In genomic region chr12:73382290-73383178, GRCm38 (mm10) we compare ENCODE assay signal across 10 mouse cellular contexts.
DNase-seq lines count a peak whose midpoint lies in the region; ATAC-seq and TF ChIP-seq lines count a peak whose summit lies in the region.
"Had no signal": no experiment of that assay in that cellular context is flagged by ENCODE, and none has a peak within 500 bp of the region (broad histone marks: within the 10 kb centered on the region; RNA-seq: fewer than 3 reads in every experiment).

No protein-coding gene starts in this region.

- H3K4me2 ChIP-seq in heart, embryonic 14.5 days (ENCODE audit: low read length), result no peak overlapping the region

- H3K27ac ChIP-seq in heart, embryonic 14.5 days (replicated peaks in 1 of 2; ENCODE audit: control insufficient read depth in 1 of 2, insufficient read depth in 1 of 2, low read depth in 2 of 2, low read length in 2 of 2), result peak overlapping the region; percentile 71 to 83; a peak in 3 of 4 replicates
- H3K27ac ChIP-seq in heart, adult 2 months, result no peak overlapping the region; the same call in 1 of the 2 replicates

- no peaks in the 10 kb centered on the region for H3K79me2 ChIP-seq in heart, adult 2 months (replicated peaks; ENCODE audit: control insufficient read depth, insufficient read depth, low read length)

- no peak for DNase-seq in heart, adult 2 months
- peak; percentile 7 to 25 for DNase-seq in spleen, postnatal 36 days (ENCODE audit: low spot score in 2 of 2)
- DNase-seq in spleen, postnatal 4 days (ENCODE audit: low spot score in 2 of 2), result no peak
- DNase-seq in thymus, postnatal 36 days, result peak; percentile 75 to 88
- DNase-seq in layer of hippocampus, adult 18-20 months (ENCODE audit: low spot score in 2 of 2), result no peak
- DNase-seq in adrenal gland, postnatal 10 days, result no peak
- DNase-seq: liver, postnatal 0 days had no signal

- H3K9ac ChIP-seq in heart, embryonic 14.5 days (ENCODE audit: low read length), result peak overlapping the region; percentile 1; the same call in 1 of the 2 replicates
- H3K9ac ChIP-seq in heart, adult 2 months (ENCODE audit: low read depth, low read length), result no peak overlapping the region
- H3K9ac ChIP-seq: liver, postnatal 0 days had no signal

- no peak for TF ChIP-seq CTCF in heart, adult 2 months (IDR thresholded peaks at IDR 0.05)

- H3K36me3 ChIP-seq in heart, embryonic 14.5 days (ENCODE audit: control insufficient read depth, insufficient read depth, low read length), result no peaks in the 10 kb centered on the region
- no peaks in the 10 kb centered on the region for H3K36me3 ChIP-seq in heart, adult 2 months (ENCODE audit: control insufficient read depth, insufficient read depth, low read length)
- H3K36me3 ChIP-seq: G1E had no signal

- WGBS in heart, embryonic 14.5 days, result 72% methylated on average over 12 of the region's 12 CpGs
- 84% methylated on average over 12 of the region's 12 CpGs for WGBS in heart, adult 2 months

- H3K4me3 ChIP-seq in heart, embryonic 14.5 days (ENCODE audit: control insufficient read depth in 1 of 2, insufficient read depth in 1 of 2, low read depth in 1 of 2, low read length in 2 of 2), result no peak overlapping the region
- H3K4me3 ChIP-seq in heart, adult 2 months, result no peak overlapping the region

- H3K27me3 ChIP-seq in heart, embryonic 14.5 days (ENCODE audit: control insufficient read depth, insufficient read depth, low read length), result no peaks in the 10 kb centered on the region
- no peaks in the 10 kb centered on the region for H3K27me3 ChIP-seq in heart, adult 2 months (ENCODE audit: control insufficient read depth, insufficient read depth, low read length)

- H3K9me3 ChIP-seq in heart, embryonic 14.5 days (ENCODE audit: control insufficient read depth, low read length), result no peaks in the 10 kb centered on the region
- H3K9me3 ChIP-seq: G1E had no signal

- no peak for ATAC-seq in heart, embryonic 14.5 days (ENCODE audit: insufficient number of reproducible peaks, insufficient read depth, low FRiP score, low read depth)
- peak; percentile 24; the same call in 1 of the 2 replicates for ATAC-seq in granulocyte monocyte progenitor cell, adult 5-6 weeks (replicated peaks; ENCODE audit: poor library complexity, severe bottlenecking)
- ATAC-seq: liver, postnatal 0 days had no signal

- TF ChIP-seq EP300 in heart, adult 2 months (IDR thresholded peaks at IDR 0.05; ENCODE audit: insufficient read depth, low read depth, low read length), result no peak

- TF ChIP-seq POLR2A in heart, adult 2 months (IDR thresholded peaks at IDR 0.05; ENCODE audit: insufficient read depth, low read depth, low read length), result no peak

- intact Hi-C loops in heart, adult 2 months (cut with DNase I), result no loop called here

- H3K4me1 ChIP-seq in heart, embryonic 14.5 days (ENCODE audit: control insufficient read depth in 2 of 2, insufficient read depth in 2 of 2, low read length in 2 of 2), result peaks cover 46 to 56% of the 10 kb centered on the region in 2 experiments
- peaks cover 21% of the 10 kb centered on the region for H3K4me1 ChIP-seq in heart, adult 2 months (ENCODE audit: control insufficient read depth, insufficient read depth, low read length)

Comparison
In these comparisons a context has a peak if more than half of its experiments do, and no peak if none do; other contexts are left out.
1. DNase-seq: peak in spleen, postnatal 36 days (2 of 2) and thymus, postnatal 36 days (2 of 2); none in heart, adult 2 months (0 of 2), spleen, postnatal 4 days (0 of 2), layer of hippocampus, adult 18-20 months (0 of 2) and adrenal gland, postnatal 10 days (single experiment).